Mouse (Mus musculus) regulatory T cell (primary cell): ENCODE results near the gene Ugcg.

Experiments
- in situ Hi-C: fragments of 300-600 bp; cut with MboI, MseI; formaldehyde crosslinking; loops from one replicate; pipeline ENCODE4 v1.15.1; 2025; ENCODE audit warnings: high pct_unique_total_duplicates

The Ugcg gene

GRCm38 (mm10) chr4:59223055-59223615 lies 34.1 kb downstream of the Ugcg start:
- in situ Hi-C loops: loop anchor here (25.0 kb wide), 1 partner anchor 114 kb away; no protein-coding TSS in a partner anchor

- in situ Hi-C loops: loop anchor here (25.0 kb wide), 1 partner anchor 112 kb away; no protein-coding TSS in a partner anchor
Observed at GRCm38 (mm10) chr4:59224889-59225288, 35.8 kb downstream of the Ugcg start.

- in situ Hi-C loops: no loop called here
Observed at GRCm38 (mm10) chr4:59227047-59227446, 38.0 kb downstream of the Ugcg start.

GRCm38 (mm10) chr4:59228951-59229350 lies 39.9 kb downstream of the Ugcg start:
- in situ Hi-C loops: no loop called here

- in situ Hi-C loops: no loop called here
Observed at GRCm38 (mm10) chr4:59231266-59232055, 42.4 kb downstream of the Ugcg start.

GRCm38 (mm10) chr4:59234014-59234413 lies 45.0 kb downstream of the Ugcg start:
- in situ Hi-C loops: no loop called here

- in situ Hi-C loops: no loop called here
Observed at GRCm38 (mm10) chr4:59234451-59235216, 45.6 kb downstream of the Ugcg start.

GRCm38 (mm10) chr4:59236362-59236761 lies 47.3 kb downstream of the Ugcg start:
- in situ Hi-C loops: no loop called here

GRCm38 (mm10) chr4:59238641-59239311 lies 49.7 kb downstream of the Ugcg start:
- in situ Hi-C loops: no loop called here

- in situ Hi-C loops: no loop called here
Observed at GRCm38 (mm10) chr4:59239312-59239728, 50.3 kb downstream of the Ugcg start.

GRCm38 (mm10) chr4:59240160-59240559 lies 51.1 kb downstream of the Ugcg start:
- in situ Hi-C loops: no loop called here

- in situ Hi-C loops: no loop called here
Observed at GRCm38 (mm10) chr4:59241096-59241495, 52.0 kb downstream of the Ugcg start.

GRCm38 (mm10) chr4:59242221-59242620 lies 53.2 kb downstream of the Ugcg start:
- in situ Hi-C loops: no loop called here

- in situ Hi-C loops: no loop called here
Observed at GRCm38 (mm10) chr4:59243802-59244493, 54.9 kb downstream of the Ugcg start.

GRCm38 (mm10) chr4:59244791-59245555 lies 55.9 kb downstream of the Ugcg start:
- in situ Hi-C loops: no loop called here

- in situ Hi-C loops: no loop called here
Observed at GRCm38 (mm10) chr4:59245776-59246175, 56.7 kb downstream of the Ugcg start.

GRCm38 (mm10) chr4:59247545-59247944 lies 58.5 kb downstream of the Ugcg start:
- in situ Hi-C loops: no loop called here

GRCm38 (mm10) chr4:59248035-59248434 lies 59.0 kb downstream of the Ugcg start:
- in situ Hi-C loops: no loop called here

- in situ Hi-C loops: loop anchor here (5.0 kb wide), 1 partner anchor 50 kb away; no protein-coding TSS in a partner anchor
Observed at GRCm38 (mm10) chr4:59252386-59253054, 63.5 kb downstream of the Ugcg start.

GRCm38 (mm10) chr4:59253055-59253434 lies 64.0 kb downstream of the Ugcg start:
- in situ Hi-C loops: loop anchor here (5.0 kb wide), 1 partner anchor 51 kb away; no protein-coding TSS in a partner anchor
